Mouse (Mus musculus) mouse trophoblast stem cell (cell line): ENCODE measurements around the gene Trip4.

Experiments used
- in situ Hi-C, 2 experiments: fragments of 300-500 bp; cut with MseI, MboI; formaldehyde crosslinking; loops; 2 replicates in 1 of 2; 3 replicates in 1 of 2; pipeline ENCODE4 v1.15.1; 2025

Trip4 gene

GRCm38 (mm10) chr9:65908394-65909300 lies at the start of gene Trip4, which contains the start of gene Csnk1g1:
Gene Trip4, minus strand, starts transcription at chr9:65908794.
Gene Csnk1g1, plus strand, starts transcription at chr9:65908924.
- in situ Hi-C loops = no loop called here

- in situ Hi-C loops = no loop called here
Measured at GRCm38 (mm10) chr9:65951082-65951587, 42.5 kb upstream of the Trip4 start.

- in situ Hi-C loops = no loop called here
Measured at GRCm38 (mm10) chr9:65937566-65937965, 29.0 kb upstream of the Trip4 start.

GRCm38 (mm10) chr9:65929826-65930225 lies 21.2 kb upstream of the Trip4 start:
- in situ Hi-C loops = no loop called here

- in situ Hi-C loops = no loop called here
Measured at GRCm38 (mm10) chr9:65928456-65928855, 19.9 kb upstream of the Trip4 start.

GRCm38 (mm10) chr9:65917015-65917414 lies 8.4 kb upstream of the Trip4 start:
- in situ Hi-C loops = no loop called here

GRCm38 (mm10) chr9:65913976-65914375 lies 5.4 kb upstream of the Trip4 start:
- in situ Hi-C loops = no loop called here

GRCm38 (mm10) chr9:65909837-65910236 lies 1.2 kb upstream of the Trip4 start:
- in situ Hi-C loops = no loop called here

- in situ Hi-C loops = no loop called here
Measured at GRCm38 (mm10) chr9:65909301-65909801, 757 bp upstream of the Trip4 start.

GRCm38 (mm10) chr9:65903419-65903818 lies 5.2 kb downstream of the Trip4 start:
- in situ Hi-C loops = no loop called here

GRCm38 (mm10) chr9:65902879-65903278 lies 5.7 kb downstream of the Trip4 start:
- in situ Hi-C loops = no loop called here

- in situ Hi-C loops = no loop called here
Measured at GRCm38 (mm10) chr9:65896977-65897376, 11.6 kb downstream of the Trip4 start.

- in situ Hi-C loops = no loop called here
Measured at GRCm38 (mm10) chr9:65891126-65891525, 17.5 kb downstream of the Trip4 start.

- in situ Hi-C loops = no loop called here
Measured at GRCm38 (mm10) chr9:65890143-65890628, 18.4 kb downstream of the Trip4 start, which contains the start of gene Pclaf. Gene Pclaf, plus strand, starts transcription at chr9:65890237.

- in situ Hi-C loops = no loop called here
Measured at GRCm38 (mm10) chr9:65884564-65885315, 23.9 kb downstream of the Trip4 start.

GRCm38 (mm10) chr9:65859656-65860055 lies 48.9 kb downstream of the Trip4 start:
- in situ Hi-C loops = no loop called here

GRCm38 (mm10) chr9:65850203-65850602 lies 58.4 kb downstream of the Trip4 start:
- in situ Hi-C loops = no loop called here

GRCm38 (mm10) chr9:65848154-65848553 lies 60.4 kb downstream of the Trip4 start:
- in situ Hi-C loops = no loop called here

- in situ Hi-C loops = no loop called here
Measured at GRCm38 (mm10) chr9:65844421-65845165, 64.0 kb downstream of the Trip4 start.

- in situ Hi-C loops = no loop called here
Measured at GRCm38 (mm10) chr9:65839841-65840240, 68.8 kb downstream of the Trip4 start.

GRCm38 (mm10) chr9:65836916-65837315 lies 71.7 kb downstream of the Trip4 start:
- in situ Hi-C loops = no loop called here
